Mouse (Mus musculus) liver, embryonic 14.5 days (tissue): Measurements from ENCODE around the gene Trim14.

ENCODE experiments used
- CTCF ChIP-seq: IDR thresholded peaks from 2 replicates; pipeline ENCODE4 v1.5.1; 2016; ENCODE audit warnings: antibody characterized with exemption, low read depth, control low read depth
- EP300 ChIP-seq: IDR thresholded peaks from 2 replicates; pipeline ENCODE4 v1.6.1; 2016; ENCODE audit warnings: antibody characterized with exemption, low read depth

- TF ChIP-seq CTCF (no peak), EP300 (no peak)
These were observed 15.4 kb downstream of the Trim14 start for GRCm38 (mm10) chr4:46520491-46520890.
